In the genomic region with DNA sequence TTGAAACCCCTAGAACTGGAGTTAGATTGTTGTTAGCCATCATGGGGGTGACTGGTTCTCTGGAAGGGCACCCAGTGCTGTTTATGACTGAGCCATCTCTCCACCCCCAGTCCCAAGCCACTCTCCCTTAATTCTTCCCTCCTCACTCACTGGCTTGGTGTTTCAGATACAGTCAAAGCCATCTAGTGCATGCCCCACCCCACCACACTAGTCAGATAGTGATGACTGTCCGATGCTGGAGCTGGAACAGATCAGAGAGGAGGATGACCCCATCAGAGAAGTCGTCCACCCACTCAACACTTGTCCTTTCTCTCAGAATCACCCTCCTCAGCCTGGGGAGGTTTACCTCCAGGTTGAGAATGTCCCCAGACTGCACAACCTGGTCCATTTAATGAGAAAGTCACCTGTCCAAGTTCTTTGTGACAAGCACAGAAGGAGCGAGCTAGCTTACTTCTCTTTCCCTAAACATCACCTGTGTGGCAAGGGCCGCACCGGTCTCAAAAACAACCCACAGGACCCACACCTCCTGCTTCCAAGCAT, we compare ENCODE assay signal across 12 mouse cellular contexts. TPM values are rescaled to one million over a fixed set of nuclear protein-coding genes. Genes with fewer than 3 reads are reported as not detected.
DNase-seq lines count a peak whose midpoint lies in the region; ATAC-seq and TF ChIP-seq lines count a peak whose summit lies in the region.
"Had no signal": no experiment of that assay in that cellular context is flagged by ENCODE, and none has a peak within 500 bp of the region (broad histone marks: within the 10 kb centered on the region; RNA-seq: fewer than 3 reads in every experiment).

No protein-coding gene starts in this region.

- H3K36me3 ChIP-seq in limb, embryonic 12.5 days = no peaks in the 10 kb centered on the region
- H3K36me3 ChIP-seq in limb, embryonic 10.5 days = no peaks in the 10 kb centered on the region
- no peaks in the 10 kb centered on the region for H3K36me3 ChIP-seq in embryonic facial prominence, embryonic 11.5 days (replicated peaks; ENCODE audit: control insufficient read depth, insufficient read depth, low read depth, low read length)
- no peaks in the 10 kb centered on the region for H3K36me3 ChIP-seq in liver, embryonic 12.5 days

- no peak overlapping the region for H3K9ac ChIP-seq in limb, embryonic 12.5 days (replicated peaks)
- H3K9ac ChIP-seq in embryonic facial prominence, embryonic 11.5 days (replicated peaks; ENCODE audit: low read length) = no peak overlapping the region
- H3K9ac ChIP-seq in liver, embryonic 12.5 days = no peak overlapping the region

- WGBS in limb, embryonic 12.5 days = 92% methylated on average over 5 of the region's 5 CpGs
- WGBS in limb, embryonic 10.5 days = 92% methylated on average over 5 of the region's 5 CpGs
- 82% methylated on average over 5 of the region's 5 CpGs for WGBS in embryonic facial prominence, embryonic 11.5 days
- WGBS in liver, embryonic 12.5 days (ENCODE audit: insufficient replicate concordance) = 71% methylated on average over 5 of the region's 5 CpGs

- TF ChIP-seq CTCF in left cerebral cortex, adult 2 months (IDR thresholded peaks at IDR 0.05) = no peak

- peaks cover 19% of the 10 kb centered on the region for H3K4me1 ChIP-seq in limb, embryonic 12.5 days (replicated peaks)
- H3K4me1 ChIP-seq in limb, embryonic 10.5 days = peaks cover 24% of the 10 kb centered on the region
- peaks cover 7% of the 10 kb centered on the region; the same call in 1 of the 2 replicates for H3K4me1 ChIP-seq in embryonic facial prominence, embryonic 11.5 days (ENCODE audit: control insufficient read depth, insufficient read depth, low read length)
- peaks cover 58% of the 10 kb centered on the region for H3K4me1 ChIP-seq in liver, embryonic 12.5 days

- peaks cover 94% of the 10 kb centered on the region for H3K27me3 ChIP-seq in limb, embryonic 12.5 days
- peaks cover 98% of the 10 kb centered on the region for H3K27me3 ChIP-seq in limb, embryonic 10.5 days (ENCODE audit: low read depth, poor library complexity, severe bottlenecking)
- H3K27me3 ChIP-seq in embryonic facial prominence, embryonic 11.5 days (ENCODE audit: control insufficient read depth, insufficient read depth, low read length) = peaks cover 50% of the 10 kb centered on the region
- H3K27me3 ChIP-seq in liver, embryonic 12.5 days (replicated peaks) = peaks cover 75% of the 10 kb centered on the region
- H3K27me3 ChIP-seq: Patski had no signal

- H3K9me3 ChIP-seq in limb, embryonic 12.5 days = no peaks in the 10 kb centered on the region
- no peaks in the 10 kb centered on the region for H3K9me3 ChIP-seq in limb, embryonic 10.5 days (replicated peaks)
- no peaks in the 10 kb centered on the region for H3K9me3 ChIP-seq in embryonic facial prominence, embryonic 11.5 days (replicated peaks; ENCODE audit: control insufficient read depth, low read length)
- no peaks in the 10 kb centered on the region for H3K9me3 ChIP-seq in liver, embryonic 12.5 days (replicated peaks)

- H3K4me3 ChIP-seq in limb, embryonic 12.5 days (replicated peaks) = 0 out of 2 replicates have a peak overlapping the region, but pooled peaks have one; percentile 49
- H3K4me3 ChIP-seq in limb, embryonic 10.5 days = no peak overlapping the region
- no peak overlapping the region for H3K4me3 ChIP-seq in embryonic facial prominence, embryonic 11.5 days (ENCODE audit: low read depth, low read length)
- H3K4me3 ChIP-seq in liver, embryonic 12.5 days = peak overlapping the region; percentile 62; the same call in 1 of the 2 replicates
- no peak overlapping the region; the same call in 1 of the 2 replicates for H3K4me3 ChIP-seq in left cerebral cortex, adult 2 months

- peak; percentile 93 for DNase-seq in heart, adult 11 months
- no peak for DNase-seq in heart, postnatal 4 days
- DNase-seq in limb, embryonic 10.5 days (ENCODE audit: low spot score) = no peak
- no peak for DNase-seq in embryonic facial prominence, embryonic 11.5 days (ENCODE audit: low spot score)
- DNase-seq in thymus, postnatal 25 days = no peak
- no peak for DNase-seq in left cerebral cortex, adult 2 months (ENCODE audit: extremely low spot score in 1 of 2, low spot score in 2 of 2)
- DNase-seq: B cell, adult 2 months; kidney, postnatal 14 days; right cerebral cortex, postnatal 14 days had no signal

- no peak overlapping the region for H3K27ac ChIP-seq in limb, embryonic 12.5 days
- no peak overlapping the region for H3K27ac ChIP-seq in limb, embryonic 10.5 days
- H3K27ac ChIP-seq in embryonic facial prominence, embryonic 11.5 days (replicated peaks; ENCODE audit: low read depth, low read length) = no peak overlapping the region
- no peak overlapping the region for H3K27ac ChIP-seq in liver, embryonic 12.5 days
- no peak overlapping the region for H3K27ac ChIP-seq in left cerebral cortex, adult 2 months

- 0 out of 2 replicates have a peak overlapping the region, but pooled peaks have one; percentile 75 for H3K4me2 ChIP-seq in limb, embryonic 12.5 days
- 0 out of 2 replicates have a peak overlapping the region, but pooled peaks have one; percentile 10 for H3K4me2 ChIP-seq in embryonic facial prominence, embryonic 11.5 days (ENCODE audit: low read depth, low read length)
- peak overlapping the region; percentile 83; the same call in 1 of the 2 replicates for H3K4me2 ChIP-seq in liver, embryonic 12.5 days

- intact Hi-C loops in left cerebral cortex, adult 2 months (cut with DNase I) = no loop called here

- ATAC-seq in limb, embryonic 12.5 days (ENCODE audit: insufficient number of reproducible peaks, insufficient read depth, low FRiP score, low TSS enrichment, low read depth) = no peak
- no peak for ATAC-seq in embryonic facial prominence, embryonic 11.5 days (replicated peaks; ENCODE audit: insufficient number of reproducible peaks, low FRiP score, low TSS enrichment, low read depth)
- no peak for ATAC-seq in liver, embryonic 12.5 days
- ATAC-seq: Patski had no signal

RNA-seq across cellular contexts. Expression of a gene that starts 2.7 kb away (rescaled TPM):
- total RNA-seq in heart, postnatal 4 days (2021) = 100 to 1,000 TPM; 479 to 498 TPM
- polyA plus RNA-seq in limb, embryonic 12.5 days (2016; fragmentation: Nextera tagmentation; extraction: Ambion mirVana) = 38.4 and 48.2 TPM in 2 replicates
- polyA plus RNA-seq in limb, embryonic 10.5 days (2016; fragmentation: Nextera tagmentation; extraction: Ambion mirVana) = 21.9 and 24.6 TPM in 2 replicates
- polyA plus RNA-seq in embryonic facial prominence, embryonic 11.5 days (2014; fragmentation: Nextera tagmentation; extraction: Ambion mirVana) = 14.7 and 16.3 TPM in 2 replicates
- 28.9 and 30.0 TPM in 2 replicates for polyA plus RNA-seq in liver, embryonic 12.5 days (2016; fragmentation: Nextera tagmentation; extraction: Ambion mirVana)
- 10 to 100 TPM; 19.2 to 22.2 TPM for total RNA-seq in left cerebral cortex, adult 2 months (2021)

RNA-seq across cellular contexts. Expression of a gene that starts 28.6 kb away (rescaled TPM):
- 100 to 1,000 TPM; 111 to 115 TPM for total RNA-seq in heart, postnatal 4 days (2021)
- polyA plus RNA-seq in limb, embryonic 12.5 days (2016; fragmentation: Nextera tagmentation; extraction: Ambion mirVana) = 40.5 and 40.8 TPM in 2 replicates
- 20.7 and 30.2 TPM in 2 replicates for polyA plus RNA-seq in limb, embryonic 10.5 days (2016; fragmentation: Nextera tagmentation; extraction: Ambion mirVana)
- polyA plus RNA-seq in embryonic facial prominence, embryonic 11.5 days (2014; fragmentation: Nextera tagmentation; extraction: Ambion mirVana) = 22.5 and 23.5 TPM in 2 replicates
- 37.3 and 40.1 TPM in 2 replicates for polyA plus RNA-seq in liver, embryonic 12.5 days (2016; fragmentation: Nextera tagmentation; extraction: Ambion mirVana)
- 10 to 100 TPM; 35.7 to 40.9 TPM for total RNA-seq in left cerebral cortex, adult 2 months (2021)

RNA-seq across cellular contexts. Expression of a gene that starts 41.3 kb away (rescaled TPM):
- 100 to 1,000 TPM; 112 to 115 TPM for total RNA-seq in heart, postnatal 4 days (2021)
- 26.9 and 29.4 TPM in 2 replicates for polyA plus RNA-seq in limb, embryonic 12.5 days (2016; fragmentation: Nextera tagmentation; extraction: Ambion mirVana)
- polyA plus RNA-seq in limb, embryonic 10.5 days (2016; fragmentation: Nextera tagmentation; extraction: Ambion mirVana) = 28.1 and 30.2 TPM in 2 replicates
- polyA plus RNA-seq in embryonic facial prominence, embryonic 11.5 days (2014; fragmentation: Nextera tagmentation; extraction: Ambion mirVana) = 28.0 and 28.4 TPM in 2 replicates
- 56.5 and 57.6 TPM in 2 replicates for polyA plus RNA-seq in liver, embryonic 12.5 days (2016; fragmentation: Nextera tagmentation; extraction: Ambion mirVana)
- 100 to 1,000 TPM; 442 to 461 TPM for total RNA-seq in left cerebral cortex, adult 2 months (2021)

Comparison
In these comparisons a context has a peak if more than half of its experiments do, and no peak if none do; other contexts are left out.
1. H3K4me3 ChIP-seq: peak in limb, embryonic 12.5 days (single experiment) and liver, embryonic 12.5 days (single experiment); none in limb, embryonic 10.5 days (single experiment), embryonic facial prominence, embryonic 11.5 days (single experiment) and left cerebral cortex, adult 2 months (single experiment).
2. H3K4me2 ChIP-seq: peak in every context shown above with its lines; median percentile 83 in liver, embryonic 12.5 days; 75 in limb, embryonic 12.5 days; 10 in embryonic facial prominence, embryonic 11.5 days.